Mouse (Mus musculus) megakaryocyte-erythroid progenitor cell, adult 5-6 weeks (primary cell): Measurements from ENCODE around the gene Igf2bp3. TPM values are rescaled to one million over a fixed set of nuclear protein-coding genes. Genes with fewer than 3 reads are reported as not detected.
"Not testable (repeated sequence)": the region's sequence is repeated elsewhere in the genome, so short reads cannot be mapped to it uniquely, and the experiment has no call there.

Source experiments
- ATAC-seq: replicated peaks from 2 replicates; pipeline ENCODE4 v1.8.0; 2016; ENCODE audit warnings: mild to moderate bottlenecking, inconsistent platforms; ENCODE audit not compliant: severe bottlenecking, poor library complexity, low FRiP score, low TSS enrichment
- total RNA-seq, 2 experiments: library from RNA; stranded (forward) in 1 of 2; stranded (reverse) in 1 of 2; fragments of 200-1000, 215-1000 nt in 1 of 2; fragments of >200 nt in 1 of 2; fragmentation: Nextera tagmentation in 1 of 2; gene quantifications; 2 replicates each; pipeline ENCODE4 v1.2.3; 2014 to 2017

The Igf2bp3 gene
- 0.17 TPM in 1 of 2 replicates, not detected in the other for total RNA-seq (2014; fragmentation: Nextera tagmentation)
- not detected in 2 replicates for total RNA-seq (2017)

- no peak for ATAC-seq
Observed at GRCm38 (mm10) chr6:49214928-49215747, at the start of gene Igf2bp3. Gene Igf2bp3 (minus strand): TSS chr6:49214957.

GRCm38 (mm10) chr6:49264446-49264845 lies 49.7 kb upstream of the Igf2bp3 start:
- not testable (repeated sequence) for ATAC-seq

DNA sequence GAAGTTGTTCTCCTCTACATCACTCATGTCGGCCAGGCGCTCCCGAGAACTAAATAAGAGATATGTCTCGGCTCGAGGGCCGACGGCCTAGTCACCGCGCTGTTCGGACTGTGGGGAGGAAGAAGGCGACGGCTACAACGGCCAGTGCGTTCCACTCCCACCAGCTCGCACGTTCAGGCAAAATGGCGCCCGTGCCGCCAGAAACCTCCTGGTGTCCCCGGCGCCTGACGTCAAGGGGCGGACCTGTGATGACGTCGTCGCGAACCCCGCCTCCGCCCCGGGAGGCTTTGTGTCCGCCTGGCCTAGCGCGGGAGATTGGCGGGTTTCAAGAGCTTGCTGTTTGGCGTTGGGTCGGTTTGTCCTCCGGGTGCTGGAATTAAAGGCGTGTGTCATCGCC lies 49.1 kb upstream of the Igf2bp3 start, which contains the start of gene Tra2a:
Gene Tra2a (minus strand): TSS at position 187 of the 397 bp plus-strand sequence.
- ATAC-seq = peak; percentile 94

DNA sequence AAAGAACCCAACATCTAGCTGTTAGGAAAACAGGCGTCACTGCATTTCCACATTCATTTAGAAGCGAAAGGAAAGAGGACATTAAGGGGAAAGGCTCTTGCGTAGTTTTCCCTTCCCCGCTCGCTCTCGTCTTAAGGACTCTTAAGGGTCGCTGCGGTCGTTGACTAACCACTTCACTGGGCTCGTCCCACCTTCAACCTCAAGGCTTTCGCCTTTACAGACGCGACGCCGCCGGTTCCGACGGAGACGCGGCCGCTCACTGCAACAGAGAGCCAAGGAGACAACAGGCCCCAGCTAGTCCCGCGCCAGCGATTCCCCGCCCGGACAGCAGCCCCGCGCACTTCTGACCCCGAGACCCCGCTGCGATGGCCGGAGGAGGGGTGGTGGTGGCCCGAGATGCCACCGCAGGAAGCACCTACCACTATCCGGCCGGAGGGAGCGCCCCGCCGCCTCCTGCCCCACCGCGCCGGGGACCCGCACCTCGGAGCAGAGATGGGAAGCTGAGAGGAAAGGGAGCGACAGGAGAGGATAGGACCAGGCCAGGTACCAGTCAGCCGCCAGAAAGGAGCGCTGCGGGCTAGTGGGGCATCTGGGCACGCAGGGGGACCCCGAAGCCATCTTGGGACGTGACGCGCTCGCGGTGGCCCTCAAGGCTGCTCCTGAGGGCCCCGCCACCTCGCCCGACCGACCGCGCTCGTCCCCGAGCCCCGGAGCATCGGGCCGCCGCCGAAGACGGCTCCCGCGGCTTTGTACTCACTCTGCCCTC lies 48.5 kb upstream of the Igf2bp3 start:
- peak; percentile 44 for ATAC-seq

GRCm38 (mm10) chr6:49262421-49262820 lies 47.7 kb upstream of the Igf2bp3 start:
- no peak for ATAC-seq

- no peak for ATAC-seq
Observed at GRCm38 (mm10) chr6:49259711-49260110, 45.0 kb upstream of the Igf2bp3 start.

- no peak for ATAC-seq
Observed at GRCm38 (mm10) chr6:49257880-49258279, 43.1 kb upstream of the Igf2bp3 start.

DNA sequence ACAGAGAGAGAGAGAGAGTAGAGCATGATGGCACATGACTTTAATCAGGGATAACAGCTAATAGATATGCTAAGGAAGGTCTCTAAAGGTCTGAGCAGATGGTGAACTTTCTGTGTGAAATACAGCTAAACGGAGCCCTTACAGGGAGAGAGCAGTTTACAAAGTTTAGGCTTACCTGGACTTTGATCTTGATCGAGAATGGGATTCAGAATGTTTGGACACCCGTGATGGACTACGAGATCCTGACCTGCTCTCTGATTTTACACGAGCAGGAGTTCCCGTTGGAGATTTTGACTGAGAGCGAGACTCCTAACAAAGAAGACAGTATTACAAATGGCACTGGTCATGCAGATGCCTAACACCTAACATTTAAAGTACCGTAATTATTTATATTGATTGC lies 37.5 kb upstream of the Igf2bp3 start:
- no peak for ATAC-seq

DNA sequence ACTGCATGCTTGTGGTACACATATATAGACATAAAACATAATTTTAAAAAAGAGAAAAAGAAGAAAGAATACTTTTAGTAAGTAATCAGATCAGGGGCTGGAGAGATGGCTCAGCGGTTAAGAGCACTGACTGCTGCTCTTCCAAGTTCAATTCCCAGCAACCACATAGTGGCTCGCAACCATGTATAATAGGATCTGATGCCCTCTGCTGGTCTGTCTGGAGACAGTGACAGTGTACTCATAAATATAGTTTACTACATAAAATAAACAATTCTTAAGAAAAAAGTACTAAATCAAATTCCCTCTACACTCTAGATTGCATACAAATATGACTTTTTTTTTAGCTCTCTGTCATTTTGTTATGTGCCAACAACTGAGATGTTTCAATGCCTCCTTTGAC lies 36.4 kb upstream of the Igf2bp3 start:
- no peak; the same call in 1 of the 2 replicates for ATAC-seq

- ATAC-seq = peak; percentile 71
Observed at GRCm38 (mm10) chr6:49247246-49247645, 32.5 kb upstream of the Igf2bp3 start.

DNA sequence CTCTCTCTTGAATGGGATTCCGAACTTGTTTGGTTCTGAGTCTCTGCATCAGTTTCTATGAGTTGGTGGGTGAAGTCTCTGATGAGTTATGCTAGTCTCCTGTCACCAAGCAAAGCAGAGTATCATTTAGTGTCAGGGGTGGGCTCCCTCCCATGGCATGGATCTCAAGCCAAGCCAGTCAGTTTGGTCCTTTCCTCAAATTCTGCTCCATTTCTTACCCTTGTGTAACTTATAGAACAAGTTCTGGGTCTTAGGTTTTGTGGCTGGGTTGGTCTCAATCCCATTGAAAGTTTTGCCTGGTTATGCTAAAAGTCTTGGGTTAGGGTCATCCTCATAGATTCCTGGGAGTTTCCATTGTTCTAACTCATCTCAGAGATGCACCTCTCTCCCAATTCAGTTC lies 27.6 kb upstream of the Igf2bp3 start:
- ATAC-seq = no peak

- no peak for ATAC-seq
Observed at GRCm38 (mm10) chr6:49241562-49241961, 26.8 kb upstream of the Igf2bp3 start.

DNA sequence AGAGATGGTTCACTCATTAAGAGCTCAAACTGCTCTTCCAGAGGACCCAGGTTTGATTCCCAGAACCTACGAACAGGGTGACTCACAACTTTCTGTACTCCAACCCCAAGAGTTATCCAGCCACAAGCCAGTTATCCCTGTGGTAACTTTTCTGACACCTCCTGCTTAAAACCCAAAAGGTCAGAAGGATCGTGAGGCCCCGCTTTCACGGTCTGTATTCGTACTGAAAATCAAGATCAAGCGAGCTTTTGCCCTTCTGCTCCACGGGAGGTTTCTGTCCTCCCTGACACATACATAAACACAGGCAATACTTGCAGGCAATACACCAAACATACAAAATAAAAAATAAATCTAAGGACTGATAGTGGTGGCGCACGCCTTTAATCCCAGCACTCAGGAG lies 21.6 kb upstream of the Igf2bp3 start:
- ATAC-seq = peak; percentile 100

DNA sequence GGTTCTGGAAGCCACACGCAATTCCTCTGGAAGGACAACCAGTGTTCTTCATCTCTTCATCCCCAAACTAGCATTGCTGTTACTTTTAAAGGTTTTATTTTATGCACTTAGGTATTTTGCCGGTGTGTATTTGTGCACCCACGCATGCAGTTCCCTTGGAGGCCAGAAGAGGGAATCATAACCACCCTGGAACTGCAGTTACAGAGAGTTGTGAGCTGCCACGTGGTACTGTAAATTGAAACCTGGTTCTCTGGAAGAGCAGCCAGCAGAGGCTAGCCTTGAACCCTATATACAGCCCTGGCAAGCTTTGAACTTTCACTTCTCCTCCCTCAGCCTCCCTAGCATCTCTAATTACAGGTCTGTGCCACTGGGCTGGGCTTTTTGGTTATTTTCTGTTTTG lies 18.6 kb upstream of the Igf2bp3 start:
- ATAC-seq = peak; percentile 83

- peak; percentile 82 for ATAC-seq
Observed at GRCm38 (mm10) chr6:49228126-49228679, 13.4 kb upstream of the Igf2bp3 start.

GRCm38 (mm10) chr6:49227184-49227735 lies 12.5 kb upstream of the Igf2bp3 start:
- peak; percentile 90 for ATAC-seq

DNA sequence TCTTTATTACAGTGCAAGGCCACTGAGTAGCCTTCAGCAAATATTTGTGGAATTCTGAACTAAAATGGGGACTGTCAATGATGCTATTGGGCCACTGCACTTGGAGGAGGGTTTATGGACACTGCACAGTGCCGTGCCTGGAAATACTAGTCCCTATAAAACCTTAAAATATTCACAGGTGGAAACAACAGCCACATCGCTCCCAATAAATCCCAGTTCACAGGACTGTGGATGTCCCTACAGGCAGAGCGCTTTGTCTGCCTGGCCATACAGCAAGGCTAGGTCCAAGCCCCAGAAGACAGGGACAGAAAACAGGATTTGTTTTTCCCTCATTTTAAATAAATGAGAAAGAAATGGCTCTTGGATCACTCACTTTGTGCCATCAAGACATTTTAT lies 11.0 kb upstream of the Igf2bp3 start:
- no peak for ATAC-seq

- ATAC-seq = no peak
Observed at GRCm38 (mm10) chr6:49224923-49225727, 10.4 kb upstream of the Igf2bp3 start.

DNA sequence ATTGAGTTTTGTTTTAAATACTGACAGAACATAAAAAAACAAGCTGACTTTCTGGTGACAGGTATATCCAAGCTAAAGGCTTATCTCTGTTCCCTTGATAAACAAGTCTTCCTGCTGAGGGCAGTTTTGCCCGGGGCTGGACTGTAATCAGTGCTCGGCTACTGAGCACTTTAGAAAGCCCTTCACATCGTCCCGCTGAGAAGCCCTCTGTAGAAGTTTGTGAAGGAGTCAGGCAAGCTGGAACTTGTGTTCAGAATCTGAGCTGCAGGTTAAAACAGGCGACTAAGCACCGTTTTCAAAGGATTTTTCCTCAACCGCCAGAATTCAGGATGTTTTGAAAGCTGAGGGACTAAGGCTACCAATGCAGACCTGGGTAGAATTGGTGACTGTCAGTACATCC lies 7.1 kb upstream of the Igf2bp3 start:
- ATAC-seq = no peak
